Mouse (Mus musculus): Measurements from ENCODE around the gene Crtc2. TPM values are rescaled to one million over a fixed set of nuclear protein-coding genes. Genes with fewer than 3 reads are reported as not detected.
"Not testable (repeated sequence)": the region's sequence is repeated elsewhere in the genome, so short reads cannot be mapped to it uniquely, and the experiment has no call there.

Crtc2 gene
- polyA plus RNA-seq, 1 experiment from 2014 or later: 16.1 TPM

DNA sequence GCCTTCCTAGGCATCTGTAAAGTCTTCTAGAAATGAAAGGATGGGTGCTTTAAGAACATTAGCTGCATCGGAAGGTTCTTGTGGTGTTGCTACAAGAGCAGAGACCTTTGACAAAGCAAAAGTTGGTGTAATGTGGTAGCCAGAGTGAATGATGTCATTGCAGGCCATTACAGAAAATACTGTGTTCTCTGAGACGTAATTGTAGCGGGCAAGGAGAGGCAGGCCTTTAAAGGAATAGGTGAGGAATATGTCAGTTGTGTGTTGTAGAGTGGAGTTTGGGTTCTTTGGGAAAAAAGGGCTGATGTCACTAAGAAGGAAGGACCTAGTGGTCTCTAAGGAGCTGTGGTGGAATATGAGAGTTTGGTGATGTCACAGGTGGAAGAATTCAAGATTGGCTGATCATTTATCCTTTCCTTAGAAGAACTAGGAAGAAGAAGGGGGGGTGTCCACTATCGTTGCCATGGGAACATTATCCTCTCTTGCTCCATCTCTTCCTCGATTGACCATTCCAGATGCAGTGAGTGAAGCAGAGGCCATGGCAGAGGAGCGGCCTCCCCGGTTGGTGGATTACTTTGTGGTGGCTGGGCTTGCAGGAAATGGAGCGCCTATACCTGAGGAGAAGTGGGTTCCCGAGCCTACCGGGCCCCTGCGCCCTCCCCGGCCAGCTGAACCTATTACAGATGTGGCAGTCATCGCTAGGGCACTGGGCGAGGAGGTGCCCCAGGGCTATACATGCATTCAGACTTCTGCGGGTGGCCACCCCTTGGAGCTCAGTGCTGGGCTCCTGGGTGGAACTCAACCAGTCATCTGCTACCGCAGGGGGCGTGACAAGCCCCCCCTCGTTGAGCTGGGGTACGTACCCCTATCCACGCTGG lies 13.2 kb downstream of the Crtc2 start:
- peak; percentile 30 for DNase-seq (ENCODE audit: low spot score)

- no peak for DNase-seq (ENCODE audit: low spot score)
Observed at GRCm38 (mm10) chr3:90268190-90268589, 14.2 kb downstream of the Crtc2 start.

- DNase-seq (ENCODE audit: low spot score): no peak
Observed at GRCm38 (mm10) chr3:90268971-90269370, 15.0 kb downstream of the Crtc2 start.

DNA sequence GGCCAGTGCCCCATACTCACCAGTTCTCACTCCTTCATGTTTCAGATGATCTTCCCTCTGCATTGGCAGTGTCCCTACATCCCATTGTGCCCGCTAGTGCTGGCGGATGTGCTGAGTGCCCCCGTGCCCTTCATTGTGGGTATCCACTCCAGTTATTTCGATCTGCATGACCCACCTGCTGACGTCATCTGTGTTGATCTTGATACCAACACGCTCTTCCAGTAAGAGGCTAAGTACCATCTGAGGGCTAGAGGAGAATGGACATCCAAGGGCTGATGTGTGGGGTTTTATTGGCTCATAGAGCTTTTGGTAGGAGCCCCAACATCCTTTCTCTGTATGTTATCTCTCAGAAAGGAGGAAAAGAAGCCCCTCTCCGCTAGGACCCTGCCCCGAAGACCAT lies 16.8 kb downstream of the Crtc2 start:
- DNase-seq (ENCODE audit: low spot score): no peak

DNA sequence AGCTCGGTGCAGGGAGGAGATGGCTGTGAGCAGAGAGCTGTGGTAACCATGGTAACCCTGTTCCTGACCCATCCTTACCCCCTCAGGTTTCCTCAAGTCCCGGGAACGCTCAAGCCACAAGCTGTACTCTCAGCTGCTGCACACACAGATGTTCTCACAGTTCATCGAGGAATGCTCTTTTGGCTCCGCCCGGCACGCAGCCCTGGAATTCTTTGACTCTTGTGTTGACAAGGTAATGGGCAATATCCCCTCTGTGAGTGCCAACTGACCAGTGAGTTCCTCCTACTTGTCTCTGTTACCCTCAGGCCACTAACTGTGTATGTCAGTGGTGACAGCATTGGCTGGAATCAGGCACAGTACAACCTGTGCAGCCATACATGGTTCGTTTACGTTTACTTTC lies 18.2 kb downstream of the Crtc2 start:
- DNase-seq (ENCODE audit: low spot score): no peak

DNA sequence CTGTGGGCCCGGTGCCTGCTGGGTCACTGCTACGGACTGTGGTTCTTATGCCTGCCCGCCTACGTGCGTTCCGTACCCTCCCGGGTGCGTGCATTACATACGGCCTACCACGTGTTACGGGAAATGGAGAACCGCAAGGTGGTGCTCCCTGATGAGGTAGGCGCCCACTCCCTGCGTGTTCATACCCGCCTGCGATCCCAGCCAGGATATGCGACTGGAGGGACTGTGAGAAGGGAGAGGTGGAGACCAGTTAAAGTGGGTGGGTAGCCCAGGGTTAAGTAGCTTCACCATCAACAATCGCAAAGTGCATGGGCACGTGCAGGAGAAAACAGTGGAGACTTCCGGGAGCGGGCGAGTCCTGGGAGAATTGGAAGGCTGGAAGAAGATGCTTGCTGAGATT lies 19.9 kb downstream of the Crtc2 start:
- no peak for DNase-seq (ENCODE audit: low spot score)

GRCm38 (mm10) chr3:90275286-90275685 lies 21.3 kb downstream of the Crtc2 start:
- DNase-seq (ENCODE audit: low spot score): no peak

DNA sequence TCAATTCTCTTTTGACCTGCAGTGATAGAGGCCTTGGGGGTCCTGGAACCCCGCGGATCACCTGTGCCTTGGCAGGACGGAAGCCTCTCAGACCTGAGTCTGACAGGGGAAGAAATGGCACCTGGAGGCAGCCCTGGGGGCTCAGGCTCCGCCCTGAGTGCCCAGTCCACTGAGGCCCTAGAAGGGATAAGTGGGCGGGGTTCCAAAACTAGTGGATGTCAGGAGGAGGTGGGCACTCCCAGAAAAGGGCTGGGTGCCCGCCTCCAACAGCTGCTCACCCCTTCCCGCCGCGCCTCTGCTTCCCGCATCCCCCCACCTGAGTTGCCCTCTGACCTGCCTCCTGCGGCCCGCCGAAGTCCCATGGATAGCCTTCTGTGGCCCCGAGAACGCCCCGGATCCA lies 22.9 kb downstream of the Crtc2 start:
- no peak for DNase-seq (ENCODE audit: low spot score)

GRCm38 (mm10) chr3:90277793-90278192 lies 23.8 kb downstream of the Crtc2 start:
- no peak for DNase-seq (ENCODE audit: low spot score)

DNA sequence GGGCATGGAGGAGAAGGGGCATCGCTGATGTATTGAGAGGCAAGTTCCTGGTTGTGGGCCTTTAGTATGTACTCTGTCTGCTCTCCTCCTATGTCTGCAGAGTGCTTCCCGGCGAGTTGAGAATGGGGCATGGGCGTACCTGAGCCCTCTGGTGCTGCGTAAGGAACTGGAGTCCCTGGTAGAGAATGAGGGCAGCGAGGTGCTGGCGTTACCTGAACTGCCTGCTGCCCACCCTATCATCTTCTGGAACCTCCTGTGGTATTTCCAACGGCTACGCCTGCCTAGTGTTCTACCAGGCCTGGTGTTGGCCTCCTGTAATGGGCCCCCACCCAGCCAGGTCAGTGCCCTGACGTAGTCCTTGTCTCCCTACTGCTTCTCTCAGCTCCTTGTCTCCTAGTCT lies 24.2 kb downstream of the Crtc2 start:
- DNase-seq (ENCODE audit: low spot score): no peak

- DNase-seq (ENCODE audit: low spot score): no peak
Observed at GRCm38 (mm10) chr3:90279216-90279615, 25.3 kb downstream of the Crtc2 start.

DNA sequence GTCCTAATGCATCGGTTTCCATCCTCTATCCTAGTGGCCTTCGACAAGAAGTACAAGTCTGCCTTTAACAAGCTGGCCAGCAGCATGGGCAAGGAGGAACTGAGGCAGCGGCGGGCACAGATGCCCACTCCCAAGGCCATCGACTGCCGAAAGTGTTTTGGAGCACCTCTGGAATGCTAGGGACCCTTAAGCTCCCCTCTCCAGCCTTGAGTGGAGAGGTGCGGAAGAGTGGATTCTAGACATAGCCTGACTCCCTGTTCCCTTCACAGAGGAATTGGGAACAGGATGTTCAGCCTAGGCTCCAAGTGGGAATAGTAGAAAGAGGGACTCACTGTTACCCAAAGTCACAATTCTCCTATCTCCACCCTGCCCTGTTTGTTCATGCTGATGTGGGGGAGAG lies 25.8 kb downstream of the Crtc2 start:
- no peak for DNase-seq (ENCODE audit: low spot score)

DNA sequence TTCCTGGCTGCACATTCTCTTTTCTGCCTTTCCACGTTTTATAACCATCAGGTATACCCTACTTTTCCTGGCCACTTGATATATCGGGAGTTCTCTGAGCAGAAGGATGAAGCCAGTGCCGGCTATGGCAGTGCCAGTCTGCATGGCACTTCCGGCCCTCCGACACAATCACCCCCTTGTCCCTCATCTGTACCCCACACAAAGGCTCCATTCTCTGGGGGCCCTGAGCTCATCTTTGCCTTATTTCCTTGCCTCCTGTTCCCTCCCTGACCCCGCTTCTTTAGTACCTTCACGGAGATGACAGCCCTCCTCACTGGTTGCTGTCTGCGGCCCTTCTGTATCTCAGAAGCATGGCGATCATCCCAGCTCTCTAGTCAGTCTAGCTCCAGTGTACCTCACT lies 26.7 kb downstream of the Crtc2 start:
- no peak for DNase-seq (ENCODE audit: low spot score)

DNA sequence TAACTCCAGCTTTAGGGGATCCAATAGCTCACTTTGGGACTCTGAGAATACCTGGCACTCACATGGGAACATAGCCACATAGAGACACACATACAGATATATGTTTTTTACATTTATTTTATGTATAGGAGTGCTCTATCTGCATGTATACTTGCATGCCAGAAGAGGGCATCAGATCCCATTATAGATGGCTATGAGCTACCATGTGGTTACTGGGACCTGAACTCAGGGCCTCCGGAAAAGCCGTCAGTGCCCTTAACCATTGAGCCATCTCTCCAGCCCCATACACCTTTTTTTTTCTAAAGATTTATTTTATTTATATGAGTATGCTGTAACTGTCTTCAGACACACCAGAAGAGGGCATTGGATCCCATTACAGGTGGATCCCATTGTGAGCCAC lies 30.2 kb downstream of the Crtc2 start:
- no peak for DNase-seq (ENCODE audit: low spot score)

DNA sequence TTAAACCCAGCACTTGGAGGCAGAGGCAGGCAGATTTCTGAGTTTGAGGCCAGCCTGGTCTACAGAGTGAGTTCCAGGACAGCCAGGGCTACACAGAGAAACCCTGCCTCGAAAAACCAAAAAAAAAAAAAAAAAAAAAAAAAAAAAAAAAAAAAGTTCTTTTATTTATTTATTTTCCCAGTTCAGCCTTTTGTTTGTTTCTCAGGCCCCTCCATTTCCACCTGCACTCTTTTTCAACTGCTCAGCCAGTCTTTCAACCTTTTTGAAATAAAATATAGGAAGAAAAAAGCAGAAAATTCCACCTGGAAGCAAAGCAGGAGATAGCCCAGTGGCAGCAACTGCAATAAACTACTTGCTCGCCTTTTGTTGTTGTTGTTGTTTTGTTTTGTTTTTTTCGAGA lies 35.4 kb downstream of the Crtc2 start:
- DNase-seq (ENCODE audit: low spot score): not testable (repeated sequence)

- DNase-seq (ENCODE audit: low spot score): no peak
Observed at GRCm38 (mm10) chr3:90290602-90291001, 36.6 kb downstream of the Crtc2 start.

- DNase-seq (ENCODE audit: low spot score): no peak
Observed at GRCm38 (mm10) chr3:90291982-90292344, 38.0 kb downstream of the Crtc2 start.

DNA sequence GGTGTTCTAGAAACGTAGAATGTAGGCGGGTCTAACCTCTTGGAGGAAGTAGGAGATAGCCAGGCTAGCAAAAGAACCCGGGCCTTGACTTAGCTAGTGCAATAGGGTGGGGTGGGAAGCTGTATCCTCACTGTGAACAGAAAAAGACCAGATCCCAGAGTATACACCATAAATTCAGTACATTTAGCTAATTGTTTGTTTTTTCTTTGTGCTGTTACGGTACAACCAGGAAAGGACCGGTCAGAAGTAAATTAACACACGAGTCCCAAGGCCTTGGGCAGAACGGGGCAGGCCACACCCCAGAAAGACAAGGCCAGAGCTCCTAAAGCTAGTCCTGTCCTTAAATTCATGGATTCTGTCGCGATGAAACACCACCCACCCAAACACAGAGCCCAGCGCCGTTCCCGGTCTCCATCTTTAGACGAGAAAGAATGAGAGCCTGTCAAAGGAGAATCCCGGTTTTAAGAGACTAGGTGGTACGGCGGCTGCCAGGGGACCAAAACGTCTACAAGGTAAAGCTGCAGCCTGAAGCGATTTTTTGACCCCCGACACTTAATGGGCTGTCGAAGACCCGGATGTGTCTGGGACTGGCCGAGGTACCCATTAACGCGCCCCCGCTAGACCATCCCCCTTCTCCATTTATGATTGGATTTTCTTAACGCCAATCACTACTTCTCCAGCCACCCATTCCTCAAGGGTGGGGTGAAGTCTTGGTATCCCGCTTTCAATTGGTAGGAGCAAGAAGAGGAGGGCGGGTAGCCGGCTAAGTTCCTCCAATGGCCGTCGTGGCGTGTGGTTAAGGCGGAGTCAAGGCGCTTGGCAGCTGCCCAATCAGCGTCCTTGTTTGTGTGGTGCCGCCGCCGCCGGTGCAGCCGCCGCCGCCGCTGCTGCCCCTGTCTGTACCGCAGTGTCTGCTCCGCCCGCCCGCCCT lies 38.6 kb downstream of the Crtc2 start, which contains the start of gene Gatad2b:
Gene Gatad2b, plus strand, starts transcription at position 834 of the 931 bp plus-strand sequence.
- peak; percentile 99 for DNase-seq (ENCODE audit: low spot score)

- DNase-seq (ENCODE audit: low spot score): peak; percentile 75
Observed at GRCm38 (mm10) chr3:90293352-90294063, 39.5 kb downstream of the Crtc2 start.

DNA sequence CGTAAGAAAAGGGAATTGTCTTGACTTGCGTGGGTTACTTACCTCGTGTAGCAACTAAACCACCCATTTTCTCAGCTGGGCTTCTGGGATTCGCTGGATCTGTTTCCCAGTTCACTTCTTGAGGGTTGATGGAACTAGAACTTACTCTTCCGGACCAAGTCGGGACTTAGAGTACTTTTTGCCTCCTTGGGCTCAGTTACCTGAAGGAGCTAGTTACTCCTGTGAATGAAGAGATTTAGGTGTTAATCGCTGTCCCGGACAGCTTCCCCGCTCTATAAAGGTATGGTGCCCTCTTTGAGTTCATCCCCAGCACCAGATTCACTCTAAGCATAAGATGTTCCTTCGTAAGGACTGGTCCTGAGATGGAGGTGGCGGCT lies 40.1 kb downstream of the Crtc2 start:
- no peak for DNase-seq (ENCODE audit: low spot score)

GRCm38 (mm10) chr3:90294651-90295050 lies 40.7 kb downstream of the Crtc2 start:
- no peak for DNase-seq (ENCODE audit: low spot score)

GRCm38 (mm10) chr3:90305801-90306200 lies 51.8 kb downstream of the Crtc2 start:
- no peak for DNase-seq (ENCODE audit: low spot score)

All from thymus, postnatal 0 days (tissue).